Mouse (Mus musculus) inflammation-experienced regulatory T-cells, adult 6 months (primary cell): Measurements from ENCODE around the gene Naaladl2. TPM values are rescaled to one million over a fixed set of nuclear protein-coding genes. Genes with fewer than 3 reads are reported as not detected.

ENCODE experiments used
- ATAC-seq: one replicate; pipeline ENCODE4 v1.8.0; 2017
- polyA plus RNA-seq, 3 experiments: library from polyadenylated mRNA; unstranded; fragments of 100-300 nt; shearing (Covaris generic); gene quantifications; one replicate each; pipeline ENCODE4 v1.2.1; 2017

Naaladl2 gene
- polyA plus RNA-seq, 3 experiments from 2014 or later: not detected

DNA sequence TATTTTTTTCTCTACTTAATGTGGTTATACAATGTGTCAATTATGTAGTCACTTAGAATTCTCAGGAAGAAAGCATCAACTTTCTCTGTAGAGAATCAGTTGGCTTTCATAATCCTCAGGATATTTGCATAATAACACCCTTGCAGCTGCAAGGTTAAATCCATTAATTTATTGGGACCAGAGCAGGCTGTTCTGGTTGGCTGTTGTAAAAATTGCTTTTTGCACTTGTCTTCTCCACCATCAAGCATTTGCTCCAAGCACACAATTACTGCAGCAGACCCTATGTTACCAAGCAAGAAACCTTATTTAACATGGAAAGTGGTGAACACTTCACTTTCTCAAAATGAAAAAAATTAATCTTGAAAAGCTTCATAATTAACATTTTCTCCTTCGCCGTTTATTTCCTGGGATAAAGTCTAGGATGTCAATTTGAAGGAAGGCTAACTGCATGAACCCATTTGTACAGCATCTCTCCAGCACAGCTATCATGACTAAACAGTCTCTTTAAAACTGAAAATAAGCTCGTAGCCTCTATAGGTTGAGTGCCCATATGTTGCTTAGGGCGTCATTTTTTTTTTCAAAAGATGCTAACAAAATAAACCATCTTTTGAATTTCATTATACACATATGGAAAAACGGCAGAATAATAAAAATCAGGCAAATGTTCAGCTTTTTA lies 205.4 kb downstream of the Naaladl2 start:
- ATAC-seq: no peak

DNA sequence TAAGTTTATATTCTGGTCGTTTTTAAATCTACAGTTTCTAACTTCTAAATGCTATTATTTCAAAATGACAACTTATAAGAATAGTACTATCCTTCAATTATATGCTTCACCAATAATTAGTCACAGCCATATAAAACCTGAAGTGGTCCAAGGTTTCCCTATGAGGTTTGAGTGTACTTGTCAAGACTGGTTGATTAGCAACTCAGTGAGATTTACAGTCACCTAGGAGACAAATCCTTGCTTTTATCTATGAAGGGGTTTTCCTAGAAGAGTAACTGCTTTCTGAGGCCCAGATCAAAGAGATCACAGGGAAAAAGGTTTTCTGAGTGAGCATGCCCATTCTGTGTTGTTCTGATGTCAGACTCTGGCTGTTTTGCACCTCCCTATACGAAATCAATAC lies 222.2 kb downstream of the Naaladl2 start:
- no peak for ATAC-seq

DNA sequence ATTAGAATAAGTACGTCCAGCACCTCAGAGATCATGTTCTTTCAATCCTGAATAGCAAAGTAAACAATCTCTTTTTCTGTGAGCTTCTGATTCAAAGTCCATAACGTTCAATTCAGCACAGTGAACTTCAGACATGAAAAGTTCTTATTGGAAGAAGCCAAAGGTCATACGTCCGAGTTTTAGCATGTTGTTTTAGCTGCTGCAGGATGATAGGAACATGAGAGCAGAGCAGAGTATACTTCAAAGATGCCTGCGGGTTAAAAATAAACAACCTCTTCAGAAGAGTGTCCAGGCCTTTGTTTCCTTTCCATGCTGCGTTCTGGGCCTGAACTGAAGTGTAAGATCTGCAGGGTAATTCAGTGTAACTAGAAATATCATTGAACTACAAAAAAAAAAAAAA lies 222.7 kb downstream of the Naaladl2 start:
- no peak for ATAC-seq

DNA sequence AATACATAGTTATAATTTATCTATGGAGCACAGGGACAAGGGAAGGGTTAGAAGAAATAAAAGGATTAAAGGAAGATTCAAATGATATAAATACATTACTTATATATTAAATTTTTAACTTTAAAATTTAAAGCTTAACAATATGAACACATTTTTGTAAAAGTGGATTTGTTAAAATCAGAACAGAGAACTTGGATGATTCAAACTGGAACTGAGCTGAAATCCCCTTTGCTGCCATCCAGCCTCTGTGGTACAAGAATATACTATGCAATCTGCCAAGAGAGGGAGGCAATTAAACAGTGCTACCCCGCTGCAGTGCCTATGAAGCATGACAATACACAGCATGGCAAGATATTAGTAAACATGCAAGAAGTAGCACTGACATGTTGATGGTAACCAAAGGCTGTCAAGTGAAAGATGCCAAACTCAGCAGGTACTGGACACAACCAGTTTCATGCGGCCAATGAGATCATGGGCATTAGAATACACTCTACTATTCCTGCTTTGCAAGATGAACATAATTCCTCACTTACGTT lies 238.6 kb downstream of the Naaladl2 start:
- no peak for ATAC-seq

DNA sequence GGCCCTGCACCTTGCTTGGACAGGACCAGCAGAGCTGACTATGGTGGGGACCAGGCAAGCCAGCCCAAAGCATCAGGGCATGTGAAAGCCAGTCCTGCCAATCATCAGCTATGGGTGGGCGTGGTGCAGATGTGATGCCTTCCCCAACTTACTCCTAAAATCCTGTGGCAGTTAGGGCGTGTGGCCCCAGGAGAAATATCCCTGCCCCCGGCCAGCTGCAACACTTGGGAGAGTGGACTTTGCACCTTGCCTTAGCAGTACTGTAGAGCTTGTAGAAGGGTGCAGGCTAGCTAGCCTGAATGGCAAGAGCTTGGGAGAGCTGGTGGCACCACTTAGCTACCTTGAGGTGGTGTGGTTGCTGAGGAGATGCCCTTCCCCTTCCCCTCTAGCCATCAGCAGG lies 255.3 kb downstream of the Naaladl2 start:
- no peak for ATAC-seq

DNA sequence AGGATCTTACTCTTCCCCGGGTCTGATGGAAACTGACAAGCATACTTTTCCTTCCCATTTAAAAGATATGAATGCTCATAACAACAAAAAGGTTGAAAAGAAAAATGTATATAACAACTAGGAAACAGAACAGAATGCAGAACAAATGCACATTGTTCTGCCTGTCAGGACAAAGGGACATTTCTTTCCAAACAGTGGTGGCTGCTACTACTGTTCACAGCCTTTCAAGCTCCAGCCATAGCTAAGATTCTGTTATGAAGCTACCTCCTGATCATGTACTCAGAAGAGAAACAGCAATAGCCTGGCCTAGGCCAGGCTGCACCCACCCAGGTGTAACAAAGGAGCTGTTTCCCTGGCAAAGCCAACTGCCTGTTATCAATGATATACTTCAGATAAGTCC lies 271.8 kb downstream of the Naaladl2 start:
- ATAC-seq: no peak

DNA sequence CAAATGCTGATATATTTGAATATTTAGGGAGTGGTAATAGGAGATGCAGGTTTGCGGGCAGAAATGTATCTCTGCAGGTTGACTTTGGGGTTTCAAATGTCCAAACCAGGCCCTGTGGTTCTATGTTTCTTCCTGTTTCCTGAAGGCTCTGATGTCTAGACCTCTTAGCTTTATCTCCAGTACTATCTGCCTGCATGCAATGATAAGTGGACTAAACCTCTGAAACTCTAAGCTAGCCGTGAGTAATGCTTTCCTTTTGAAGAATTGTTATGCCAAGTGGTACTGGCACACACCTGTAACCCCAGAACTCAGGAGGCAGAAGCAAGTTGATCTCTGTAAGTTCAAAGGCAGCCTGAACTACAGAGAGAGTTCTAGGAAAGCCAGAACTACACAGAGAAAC lies 291.1 kb downstream of the Naaladl2 start:
- no peak for ATAC-seq

DNA sequence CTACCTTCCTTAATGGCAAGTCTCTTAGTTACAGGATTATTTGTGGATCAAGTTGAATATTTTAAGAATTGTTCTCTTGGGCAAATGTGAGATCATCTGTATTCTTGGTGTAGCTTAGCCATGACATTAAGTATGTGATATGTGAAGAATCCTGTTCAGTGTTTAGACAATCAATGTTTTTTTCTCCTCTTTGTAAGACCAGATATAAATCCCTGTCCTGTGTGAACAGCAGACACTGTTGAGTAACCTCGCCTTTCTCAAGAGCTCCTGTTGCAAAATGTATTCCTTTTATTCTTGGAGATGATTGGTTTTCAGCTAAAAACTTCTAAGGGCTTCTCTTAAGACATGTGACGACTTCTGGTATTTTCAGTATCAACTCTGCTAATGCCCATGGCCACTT lies 347.3 kb downstream of the Naaladl2 start:
- no peak for ATAC-seq

DNA sequence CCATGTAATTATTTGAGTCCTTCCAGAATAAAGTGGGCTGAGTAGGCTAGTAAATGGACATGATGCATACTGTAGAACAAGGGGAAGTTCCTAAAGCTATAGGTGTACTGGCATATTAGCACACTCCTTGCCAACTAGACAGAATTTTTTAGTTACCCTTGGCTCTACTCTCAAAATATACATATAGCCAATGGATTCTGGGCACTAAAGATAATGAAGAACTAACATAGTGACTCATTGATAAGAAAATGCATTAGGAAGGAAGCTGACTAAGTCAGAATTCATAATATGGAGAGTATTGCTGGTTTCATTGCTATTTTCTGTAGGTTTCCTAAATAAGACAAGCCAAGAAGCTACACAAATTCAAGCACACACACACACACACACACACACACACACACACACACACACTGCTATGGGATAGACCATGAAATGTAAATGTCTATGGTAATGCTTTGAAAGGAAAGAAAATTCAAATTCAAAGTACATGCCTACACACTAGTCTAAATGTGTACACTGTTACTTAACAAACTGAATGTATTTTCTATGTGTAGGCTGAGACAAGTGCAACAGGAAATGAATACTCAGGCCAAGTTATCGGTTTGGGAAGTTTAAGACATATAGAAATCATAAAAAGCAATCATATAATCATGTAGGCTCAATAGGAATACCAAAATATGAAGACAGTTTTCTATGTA lies 356.5 kb downstream of the Naaladl2 start:
- ATAC-seq: no peak

DNA sequence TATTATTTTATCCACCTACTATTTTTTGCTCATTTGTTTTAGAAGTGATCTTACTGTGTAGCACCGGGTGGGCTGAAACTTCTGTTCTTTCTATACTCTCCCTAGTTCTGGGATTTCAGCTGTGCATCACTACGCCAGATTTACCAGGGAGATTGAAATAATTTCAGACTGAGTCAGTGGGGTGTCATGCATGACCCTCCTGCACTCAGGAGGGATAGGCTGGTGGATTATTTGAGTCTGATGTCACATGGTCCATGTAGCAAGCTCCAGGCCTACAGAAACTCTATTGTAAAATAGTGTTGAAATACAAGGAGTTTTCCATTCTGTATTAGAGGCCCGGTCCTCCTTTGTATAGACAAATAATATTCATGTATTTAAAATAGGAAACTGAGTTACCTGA lies 360.0 kb downstream of the Naaladl2 start:
- ATAC-seq: no peak

DNA sequence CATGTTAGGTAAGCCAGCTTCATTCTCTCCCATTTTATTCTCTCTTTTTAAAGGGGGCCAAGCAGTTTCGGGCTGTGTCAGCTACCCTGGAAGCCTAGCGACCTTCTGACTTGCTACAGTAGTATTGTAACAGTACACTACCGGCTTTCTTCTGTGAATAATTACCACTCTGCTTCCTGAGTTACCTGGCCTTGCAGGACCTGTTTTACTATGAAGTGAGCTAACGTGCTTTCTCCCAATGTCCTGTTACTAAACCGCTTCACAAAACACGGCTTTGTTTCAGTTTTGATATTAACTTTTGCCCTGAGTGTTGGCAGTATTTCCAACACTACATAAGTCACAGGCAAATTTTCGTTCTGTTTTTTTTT lies 360.6 kb downstream of the Naaladl2 start:
- no peak for ATAC-seq

DNA sequence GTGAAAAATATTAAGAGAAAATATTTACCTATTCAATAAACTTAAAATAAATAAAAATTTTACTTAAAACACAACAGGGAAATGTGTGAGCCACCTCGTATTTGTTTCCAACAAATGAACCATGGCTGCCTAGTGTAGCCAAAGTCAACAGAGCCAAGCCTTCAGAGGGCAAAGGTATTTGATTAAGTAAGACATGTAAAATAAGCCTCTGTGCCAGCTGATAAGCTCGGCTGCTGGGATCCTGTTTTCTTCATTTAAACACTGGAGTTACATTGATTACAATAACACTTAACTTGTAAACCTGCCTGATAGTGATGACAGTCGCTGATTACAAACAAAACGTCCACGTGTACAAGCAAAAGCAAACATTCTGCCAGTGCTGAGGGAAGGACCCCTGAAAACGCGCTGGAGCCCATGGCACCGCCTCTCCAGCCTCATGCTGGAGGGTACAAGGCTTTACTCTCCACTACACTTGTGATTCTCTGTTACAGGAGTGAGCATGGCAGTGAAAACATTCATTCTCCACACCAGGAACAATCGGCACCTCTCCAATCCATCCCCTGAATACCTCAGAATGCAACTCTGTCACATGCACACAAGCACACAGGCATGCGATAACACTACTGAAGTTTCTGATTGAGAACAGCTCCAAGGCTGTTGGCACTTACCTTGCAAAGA lies 361.1 kb downstream of the Naaladl2 start:
- no peak for ATAC-seq

DNA sequence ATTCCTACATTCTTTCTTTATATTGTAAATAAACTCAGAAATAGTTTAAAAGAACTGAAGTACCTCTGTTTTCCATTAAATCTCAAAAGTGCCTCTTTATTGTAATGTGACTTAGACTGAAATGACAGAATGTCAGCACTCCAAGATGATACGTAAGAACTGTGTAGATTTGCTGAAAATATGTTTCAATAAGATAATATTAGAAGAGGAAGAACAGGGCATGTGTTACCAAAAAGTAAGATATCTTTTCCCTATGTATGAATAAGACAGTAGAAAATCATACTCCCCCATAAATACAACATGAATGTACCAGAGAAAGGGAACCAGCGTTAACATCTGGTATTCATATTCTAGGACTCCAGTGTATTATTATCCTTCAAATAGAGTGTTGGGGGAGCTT lies 362.4 kb downstream of the Naaladl2 start:
- no peak for ATAC-seq

DNA sequence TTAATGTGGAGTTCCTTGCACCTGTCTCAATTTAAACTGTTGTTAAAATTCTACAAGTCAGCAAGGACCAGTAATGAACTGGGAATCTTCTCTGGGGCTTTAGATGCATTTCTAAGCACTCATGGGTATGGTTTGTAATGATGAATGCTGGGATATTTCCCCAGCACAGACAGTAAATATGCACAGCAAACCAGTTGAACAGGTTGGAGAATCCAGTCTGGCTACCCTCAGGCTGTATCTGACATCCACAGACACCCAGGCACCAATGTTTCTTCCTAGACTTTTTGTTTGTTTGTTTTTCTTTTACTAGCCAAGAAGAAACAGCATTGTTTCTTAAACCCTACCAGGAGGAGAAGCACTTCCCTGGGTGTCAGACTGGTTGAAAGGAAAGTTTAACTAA lies 365.6 kb downstream of the Naaladl2 start:
- ATAC-seq: no peak

DNA sequence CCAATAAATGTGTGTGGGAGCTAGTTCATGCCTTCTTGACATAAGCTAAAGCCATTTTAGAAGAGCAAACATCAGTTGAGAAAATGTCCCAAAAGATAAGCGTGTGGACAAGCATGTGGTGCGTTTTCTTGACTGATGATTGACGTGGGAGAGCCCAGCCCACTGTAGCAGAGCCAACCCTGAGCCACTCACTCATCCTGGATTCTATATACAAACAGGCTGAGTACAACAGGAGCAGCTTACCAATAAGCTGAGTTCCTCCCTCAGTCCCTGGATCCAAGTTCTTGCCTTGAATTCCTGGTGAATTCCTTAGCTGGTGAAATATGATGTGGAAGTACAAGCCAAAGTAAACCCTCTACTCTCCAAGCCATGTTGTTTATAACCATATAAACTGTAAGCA lies 395.0 kb downstream of the Naaladl2 start:
- ATAC-seq: no peak

DNA sequence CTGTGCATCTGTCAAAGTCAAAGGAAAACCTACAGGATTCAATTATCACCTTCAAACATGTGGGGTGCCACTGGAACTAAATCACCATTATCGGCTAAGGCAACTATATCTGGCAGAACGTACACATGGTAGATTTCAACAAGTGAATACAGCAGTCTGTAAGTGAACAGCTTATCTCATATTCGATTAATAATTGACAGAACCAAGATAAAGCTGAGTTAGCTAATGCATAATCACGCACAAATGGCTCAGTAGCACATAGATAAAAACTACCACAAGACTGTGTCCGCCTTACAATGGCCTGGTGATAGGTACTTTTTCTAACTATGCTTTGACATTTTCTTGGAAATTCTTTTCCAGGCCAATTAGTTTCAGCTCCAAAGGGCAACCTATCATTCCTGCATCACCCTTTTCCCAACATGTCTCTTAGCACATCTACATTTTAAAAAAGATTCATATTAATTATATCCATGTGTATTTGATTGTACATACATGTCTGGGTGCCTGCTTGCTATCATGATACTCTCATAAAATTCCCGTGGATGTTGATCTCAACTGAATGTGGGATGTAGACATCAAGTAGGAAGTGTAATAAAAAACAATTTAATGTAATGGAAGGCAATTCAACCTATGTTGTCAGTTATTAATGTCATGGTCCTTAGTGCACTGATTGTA lies 396.7 kb downstream of the Naaladl2 start:
- ATAC-seq: no peak

DNA sequence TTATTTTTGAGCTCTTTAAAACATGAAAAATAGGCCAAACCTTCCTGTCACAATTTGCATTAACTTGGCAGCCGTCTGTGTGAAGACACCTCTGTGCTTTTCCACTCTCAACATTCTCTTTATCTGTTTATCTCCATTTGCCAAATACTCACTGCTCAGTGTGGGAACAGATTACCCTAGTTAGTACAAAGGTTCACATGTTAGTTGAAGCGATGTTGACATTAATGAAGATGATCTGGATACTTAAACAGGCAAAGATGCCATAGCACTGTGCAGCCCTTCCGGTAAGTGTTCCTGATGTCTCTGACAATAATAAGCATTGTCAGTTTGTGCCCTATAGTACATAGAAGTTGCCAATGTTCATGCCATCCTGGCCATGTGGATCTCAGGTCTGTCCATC lies 400.1 kb downstream of the Naaladl2 start:
- ATAC-seq: no peak

DNA sequence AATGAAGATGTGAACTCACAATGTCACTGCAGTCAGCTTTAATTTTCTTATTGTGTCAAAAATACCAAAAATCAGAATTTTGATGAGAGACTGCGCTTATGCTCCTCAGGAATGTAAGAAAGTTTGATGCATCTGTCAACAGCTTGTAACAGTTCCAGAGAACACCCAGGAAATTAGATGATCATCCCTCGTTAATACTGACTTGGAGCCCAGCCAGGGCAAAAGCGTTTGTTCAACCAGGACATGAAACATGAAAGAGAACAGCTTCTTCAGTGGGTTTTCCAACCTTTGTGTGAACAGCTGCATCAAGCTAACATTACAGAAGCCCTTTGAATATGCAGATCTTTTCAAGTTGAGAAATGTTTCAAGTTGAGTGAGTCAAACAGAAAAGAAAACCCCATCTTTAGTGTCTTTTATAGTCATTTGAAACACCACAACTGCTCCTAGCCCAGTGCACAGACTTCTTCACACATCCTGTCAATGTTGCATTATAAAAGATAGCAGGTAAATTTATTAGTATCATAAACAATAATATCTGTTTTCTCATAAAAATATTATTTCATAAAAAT lies 424.8 kb downstream of the Naaladl2 start:
- no peak for ATAC-seq

DNA sequence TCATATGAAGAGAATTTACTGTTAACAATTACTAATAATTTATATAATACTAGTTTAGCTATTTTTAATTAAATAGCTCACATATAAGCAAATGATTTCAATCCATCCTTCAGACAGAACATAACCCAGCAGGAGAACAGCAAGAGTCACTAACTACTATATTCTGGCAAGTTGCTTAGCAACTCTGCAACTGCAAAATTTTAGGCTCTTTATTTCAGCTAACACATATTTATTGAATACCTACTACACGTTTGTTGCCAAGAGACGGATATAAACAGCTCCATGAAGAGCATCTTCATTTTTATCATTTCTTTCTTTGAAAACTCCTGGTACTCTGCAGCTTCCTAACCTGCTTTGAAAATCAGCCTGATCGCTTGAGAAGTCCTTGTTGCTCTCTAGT lies 429.3 kb downstream of the Naaladl2 start:
- ATAC-seq: no peak

DNA sequence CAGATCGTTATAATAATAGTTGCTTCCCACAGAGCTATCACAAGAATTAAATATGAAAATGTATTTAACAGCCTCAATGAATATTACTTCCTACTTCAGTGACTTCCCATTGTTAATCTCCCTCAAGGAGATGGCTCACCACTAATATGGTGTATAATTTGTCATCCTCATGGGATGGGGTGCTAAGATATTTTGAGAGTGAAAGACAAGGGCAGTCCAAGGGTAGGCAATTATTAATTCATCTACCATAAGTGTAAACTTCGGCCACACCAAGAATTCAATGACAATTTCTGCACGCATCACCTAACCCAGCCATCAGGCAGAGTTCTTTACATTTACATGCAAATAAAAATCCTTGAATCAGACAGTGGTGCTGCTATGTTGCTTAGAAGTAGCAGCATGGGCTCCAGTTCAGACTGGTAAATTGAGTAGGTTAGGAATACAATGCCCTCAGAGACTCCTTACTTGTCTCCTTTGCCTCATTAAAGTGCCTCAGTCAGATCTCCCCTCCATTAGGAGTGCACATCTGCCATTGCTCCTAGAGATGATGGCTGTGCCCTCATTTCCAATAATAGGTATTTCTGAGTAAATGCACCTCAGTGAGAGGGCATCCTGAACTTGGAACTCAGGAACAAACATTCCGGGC lies 438.2 kb downstream of the Naaladl2 start:
- ATAC-seq: no peak

DNA sequence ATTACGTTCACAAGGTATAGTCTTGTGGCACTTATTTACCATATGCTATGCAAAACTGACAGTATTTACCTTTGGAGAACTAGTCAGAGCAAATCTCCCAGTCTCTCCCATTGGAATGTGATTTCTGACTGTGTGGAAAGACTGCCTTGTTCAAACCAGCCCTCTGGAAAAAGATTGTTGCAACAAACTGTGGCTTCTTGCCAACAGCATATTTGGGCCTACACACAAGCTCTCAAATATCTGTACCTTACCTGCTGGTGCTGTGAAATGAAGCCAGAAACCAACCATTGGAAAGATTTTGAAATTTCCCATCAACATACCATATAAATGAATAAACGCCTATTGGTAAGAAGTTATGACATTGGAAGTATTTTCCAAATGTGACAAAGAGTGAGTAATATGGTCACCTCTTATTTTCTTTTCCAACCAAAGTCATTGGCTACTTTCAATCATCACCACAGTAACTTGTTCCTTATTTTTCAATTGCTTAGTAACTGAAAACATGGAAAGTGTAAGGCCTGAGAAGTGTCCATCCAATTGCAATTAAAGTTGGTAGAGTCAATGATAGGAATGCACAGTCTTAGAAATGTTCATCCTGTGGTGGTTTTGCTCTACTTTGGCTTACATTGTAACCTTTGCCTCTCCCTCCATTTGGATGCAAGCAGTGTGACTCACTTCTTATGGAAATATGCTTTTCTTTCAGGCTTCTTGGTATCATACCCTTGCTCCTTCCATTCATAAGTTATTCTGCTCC lies 453.7 kb downstream of the Naaladl2 start:
- no peak for ATAC-seq

DNA sequence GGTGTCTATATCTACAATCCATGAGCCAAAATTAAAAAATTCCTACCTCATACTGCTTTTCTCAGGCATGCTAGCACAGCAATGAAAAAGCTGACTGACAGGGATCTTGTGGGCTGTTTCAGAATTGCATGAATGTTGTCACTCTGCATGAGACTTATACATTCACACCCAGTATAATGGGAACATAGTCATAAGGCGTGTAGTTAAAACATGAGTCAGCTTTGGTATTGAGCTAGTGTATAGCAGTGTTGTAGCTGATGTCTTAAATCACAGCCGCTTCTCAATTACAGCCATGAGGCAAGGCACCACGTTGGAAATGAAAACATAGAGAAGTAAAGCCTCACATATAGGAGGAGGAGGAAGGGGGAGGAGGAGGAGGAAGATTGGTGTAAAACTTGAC lies 473.6 kb downstream of the Naaladl2 start:
- no peak for ATAC-seq
